Mouse (Mus musculus): ENCODE measurements around the gene Eva1a. TPM values are rescaled to one million over a fixed set of nuclear protein-coding genes. Genes with fewer than 3 reads are reported as not detected.
A peak's percentile ranks its signal among the peaks of the same experiment; 100 is the strongest.

The Eva1a gene
- polyA plus RNA-seq (2015; fragmentation: Nextera tagmentation; extraction: Ambion mirVana): 42.5 and 42.8 TPM in 2 replicates

DNA sequence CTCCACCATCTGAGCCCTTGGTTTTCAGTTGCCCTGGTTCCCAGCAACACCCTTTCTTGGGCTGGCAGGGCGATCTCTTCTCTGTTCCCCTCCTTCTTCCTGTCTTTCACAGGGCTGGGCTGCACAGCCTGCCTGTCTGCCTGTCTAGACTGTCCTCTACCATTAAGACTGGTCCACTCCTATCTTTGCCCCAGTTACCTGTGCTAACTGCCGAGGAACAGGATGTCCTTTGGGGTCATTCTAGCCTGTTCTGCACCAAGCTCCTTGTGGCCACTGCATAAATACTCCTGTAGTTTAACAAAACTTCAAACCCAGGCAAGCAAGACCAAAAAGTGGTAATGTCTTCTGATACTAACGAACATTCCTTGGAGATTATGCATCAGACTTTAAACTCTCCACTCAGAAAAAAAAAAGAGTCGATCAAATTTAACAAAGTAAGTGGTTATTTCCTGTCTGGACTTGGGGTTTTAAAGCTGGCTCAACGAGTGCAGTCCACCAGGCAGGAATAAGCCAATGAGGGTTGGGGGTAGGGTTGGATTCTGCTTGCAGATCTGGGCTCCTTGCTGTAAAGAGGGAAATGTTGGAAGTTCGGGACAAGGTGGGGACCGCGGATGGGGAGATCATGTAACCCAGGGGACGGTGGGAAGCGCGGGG, at the start of gene Eva1a:
Gene Eva1a (plus strand): TSS at position 210 of the 654 bp plus-strand sequence.
- Histone ChIP-seq H3K27ac (peak within 1 kb of the TSS; percentile 94), H3K27me3 (no peaks in the 10 kb centered on the region), H3K9ac (peak within 1 kb of the TSS; percentile 64), H3K4me2 (peak within 1 kb of the TSS; percentile 91), H3K4me1 (peaks cover 40% of the 10 kb centered on the region), H3K36me3 (no peaks in the 10 kb centered on the region), H3K9me3 (replicated peaks) (no peaks in the 10 kb centered on the region), H3K4me3 (replicated peaks) (peak within 1 kb of the TSS; percentile 69)
- ATAC-seq (replicated peaks; ENCODE audit: low FRiP score): peak; percentile 38
- 10% methylated on average over 11 of the region's 11 CpGs for WGBS

DNA sequence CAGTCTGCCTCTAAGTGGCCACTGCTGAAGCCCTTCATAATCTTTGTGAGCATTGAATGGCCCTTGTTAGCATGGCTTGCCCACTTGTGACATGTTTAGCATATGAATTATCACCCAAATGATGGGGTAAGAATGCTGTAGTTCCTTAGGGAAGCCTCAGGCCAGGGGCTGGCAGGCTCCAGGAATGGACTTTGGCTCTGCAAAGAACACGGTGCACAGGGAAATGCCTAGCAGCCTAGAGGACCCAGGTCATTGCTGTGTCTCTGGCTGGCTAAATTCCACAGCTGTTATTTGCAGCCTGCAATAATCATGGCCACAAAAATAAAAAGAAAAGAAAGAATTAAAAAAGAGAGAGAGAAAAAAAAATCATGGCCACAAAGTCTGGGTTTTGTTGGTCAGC, 28.5 kb upstream of the Eva1a start:
- 71% methylated on average over 1 of the region's 1 CpGs for WGBS

DNA sequence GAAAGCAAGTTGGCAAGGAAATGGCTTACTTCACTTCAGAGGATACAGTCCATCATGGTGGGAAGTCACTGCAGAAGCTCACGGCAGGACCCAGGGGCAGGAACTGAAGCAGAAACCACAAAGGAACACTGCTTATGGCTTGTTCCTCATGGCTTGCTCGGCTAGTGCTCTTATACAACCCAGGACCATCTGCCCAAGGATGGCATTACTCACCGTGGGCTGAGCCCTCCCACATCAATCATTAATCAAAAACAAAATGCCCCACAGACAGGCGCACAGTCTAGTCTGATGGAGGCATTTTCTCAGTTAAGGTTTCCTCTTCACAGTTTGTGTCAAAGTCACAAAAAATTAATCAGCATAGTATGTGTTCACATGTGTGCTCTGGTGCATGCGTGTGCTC, 19.8 kb upstream of the Eva1a start:
- H3K4me1 ChIP-seq: no peaks in the 10 kb centered on the region
- H3K9ac ChIP-seq: no peak overlapping the region
- no peaks in the 10 kb centered on the region for H3K27me3 ChIP-seq
- no peak overlapping the region for H3K4me2 ChIP-seq
- 70% methylated on average over 5 of the region's 5 CpGs for WGBS
- H3K36me3 ChIP-seq: no peaks in the 10 kb centered on the region
- H3K9me3 ChIP-seq (replicated peaks): no peaks in the 10 kb centered on the region; the same call in 1 of the 2 replicates
- no peak overlapping the region for H3K4me3 ChIP-seq (replicated peaks)
- H3K27ac ChIP-seq: no peak overlapping the region
- peak; percentile 52; the same call in 1 of the 2 replicates for ATAC-seq (replicated peaks; ENCODE audit: low FRiP score)

More for the DNA sequence above, 28.5 kb upstream of the Eva1a start:
- no peak for ATAC-seq (replicated peaks; ENCODE audit: low FRiP score)
- H3K27ac ChIP-seq: no peak overlapping the region
- no peaks in the 10 kb centered on the region for H3K27me3 ChIP-seq
- no peak overlapping the region for H3K4me3 ChIP-seq (replicated peaks)
- no peaks in the 10 kb centered on the region for H3K9me3 ChIP-seq (replicated peaks)
- no peak overlapping the region for H3K4me2 ChIP-seq
- H3K9ac ChIP-seq: no peak overlapping the region
- H3K36me3 ChIP-seq: no peaks in the 10 kb centered on the region
- no peaks in the 10 kb centered on the region for H3K4me1 ChIP-seq

DNA sequence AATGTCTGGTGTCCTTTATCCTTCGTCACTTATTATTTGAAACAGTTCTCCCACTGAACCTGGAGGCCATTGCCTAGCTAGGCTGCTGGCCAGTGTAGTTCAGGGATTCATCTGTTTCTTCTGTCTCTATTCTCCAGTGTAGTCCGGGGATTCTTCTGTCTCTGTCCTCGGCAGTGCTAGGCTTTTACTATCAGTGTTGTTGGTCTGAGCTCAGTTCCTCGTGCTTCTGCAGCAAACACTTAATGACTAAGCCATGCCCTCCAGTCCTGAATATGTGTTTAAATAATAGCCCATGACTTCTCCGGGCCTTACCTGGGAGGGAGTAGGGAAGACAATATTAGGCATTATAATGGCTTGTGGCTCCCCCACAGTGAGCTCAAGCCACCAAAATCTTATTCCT, 19.3 kb upstream of the Eva1a start:
- H3K9ac ChIP-seq: no peak overlapping the region
- no peaks in the 10 kb centered on the region for H3K4me1 ChIP-seq
- WGBS: 76% methylated on average over 5 of the region's 5 CpGs
- no peaks in the 10 kb centered on the region for H3K36me3 ChIP-seq
- no peak; the same call in 1 of the 2 replicates for ATAC-seq (replicated peaks; ENCODE audit: low FRiP score)
- no peak overlapping the region for H3K4me3 ChIP-seq (replicated peaks)
- no peak overlapping the region for H3K27ac ChIP-seq
- H3K27me3 ChIP-seq: no peaks in the 10 kb centered on the region
- no peak overlapping the region for H3K4me2 ChIP-seq
- H3K9me3 ChIP-seq (replicated peaks): no peaks in the 10 kb centered on the region; the same call in 1 of the 2 replicates

DNA sequence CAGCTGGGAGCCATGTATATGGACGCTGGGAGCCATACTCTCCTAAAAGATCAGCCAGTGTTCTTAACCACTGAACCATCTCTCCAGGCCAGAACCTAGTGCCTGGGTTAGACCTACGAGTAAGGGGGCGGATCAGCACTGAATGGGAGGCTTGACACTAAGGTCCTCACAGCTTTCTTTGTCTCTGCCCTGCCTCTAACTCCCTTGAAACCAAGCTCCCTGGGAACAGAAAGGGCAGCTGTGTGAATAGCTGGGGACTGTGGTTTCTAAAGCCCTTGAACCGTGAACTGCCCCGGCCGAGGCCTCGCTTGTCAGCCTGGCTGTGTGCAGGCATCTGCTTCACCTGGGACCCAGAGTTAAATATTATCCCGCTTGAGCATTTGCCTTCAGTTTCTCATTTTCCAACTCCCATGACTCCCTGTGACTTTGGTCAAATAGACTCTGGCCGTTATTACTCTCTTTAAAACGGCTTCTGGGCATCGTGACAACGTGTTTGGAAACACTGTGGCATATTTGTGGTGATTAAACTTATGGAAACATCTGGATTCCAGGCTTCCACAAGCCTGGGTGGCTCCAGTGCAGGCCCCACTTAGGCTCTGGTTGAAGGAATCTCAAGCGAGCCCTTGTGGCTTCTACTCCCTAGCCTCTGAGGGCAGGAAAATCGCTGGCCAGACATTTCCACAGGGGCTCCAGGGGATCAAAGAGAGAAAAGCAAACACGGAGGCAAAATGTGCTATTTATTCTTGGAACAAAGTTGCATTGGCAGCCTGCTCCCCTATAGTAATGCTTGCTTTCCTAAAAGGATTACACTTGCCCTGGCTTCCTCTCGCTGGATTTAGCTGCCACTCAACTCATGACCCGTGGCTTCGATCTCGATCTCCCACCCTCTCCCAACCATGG, 11.0 kb upstream of the Eva1a start:
- Histone ChIP-seq H3K9me3 (replicated peaks) (no peaks in the 10 kb centered on the region), H3K27me3 (no peaks in the 10 kb centered on the region), H3K9ac (no peak overlapping the region), H3K4me1 (peaks cover 24% of the 10 kb centered on the region), H3K4me2 (no peak overlapping the region; the same call in 1 of the 2 replicates), H3K36me3 (no peaks in the 10 kb centered on the region), H3K4me3 (replicated peaks) (no peak overlapping the region), H3K27ac (peak overlapping the region; percentile 96)
- ATAC-seq (replicated peaks; ENCODE audit: low FRiP score): peak; percentile 97
- WGBS: 29% methylated on average over 19 of the region's 19 CpGs

DNA sequence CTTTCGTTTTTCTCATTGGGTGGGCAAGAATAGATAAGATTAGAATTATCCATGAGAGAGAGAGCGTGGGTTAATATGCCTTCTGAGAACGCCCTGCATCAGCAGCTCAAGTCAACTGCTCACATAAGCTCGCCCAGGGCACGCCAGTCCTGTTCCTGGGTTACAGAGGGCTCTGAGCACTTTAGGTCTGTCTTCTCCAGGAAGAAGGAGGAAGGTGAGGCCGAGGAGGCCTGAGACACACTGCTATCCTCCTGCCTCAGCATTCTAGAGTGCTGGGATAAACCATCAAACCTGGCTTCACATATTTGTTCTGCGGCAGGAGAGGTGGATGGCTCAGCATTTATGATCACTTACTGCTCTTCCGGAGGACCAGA, 10.3 kb upstream of the Eva1a start:
- H3K27ac ChIP-seq: peak overlapping the region; percentile 96
- no peak overlapping the region for H3K9ac ChIP-seq
- peaks cover 24% of the 10 kb centered on the region for H3K4me1 ChIP-seq
- no peaks in the 10 kb centered on the region for H3K9me3 ChIP-seq (replicated peaks)
- H3K27me3 ChIP-seq: no peaks in the 10 kb centered on the region
- no peaks in the 10 kb centered on the region for H3K36me3 ChIP-seq
- WGBS: 70% methylated on average over 8 of the region's 8 CpGs
- H3K4me3 ChIP-seq (replicated peaks): no peak overlapping the region
- no peak overlapping the region for H3K4me2 ChIP-seq
- ATAC-seq (replicated peaks; ENCODE audit: low FRiP score): no peak; the same call in 1 of the 2 replicates

DNA sequence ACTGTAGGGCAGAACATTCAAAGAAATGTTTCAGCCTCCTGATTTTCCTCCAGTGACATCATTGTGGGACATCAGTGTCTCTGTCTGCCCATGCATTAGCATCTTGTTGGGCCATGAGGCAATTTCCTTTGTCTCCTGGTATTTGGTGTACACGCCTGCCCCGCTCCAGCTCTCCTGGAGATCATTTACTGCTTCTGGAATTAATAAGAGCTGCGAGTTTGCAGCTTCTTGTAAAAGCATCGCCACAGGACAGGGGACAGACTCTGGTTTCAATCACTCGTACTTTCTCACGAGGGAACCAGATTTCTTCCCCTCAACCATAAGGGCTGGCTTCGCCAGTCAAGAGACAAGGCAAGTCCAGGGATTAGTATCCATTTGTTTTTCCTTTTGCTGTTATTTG, 3.6 kb upstream of the Eva1a start:
- no peak for ATAC-seq (replicated peaks; ENCODE audit: low FRiP score)
- 75% methylated on average over 7 of the region's 7 CpGs for WGBS

DNA sequence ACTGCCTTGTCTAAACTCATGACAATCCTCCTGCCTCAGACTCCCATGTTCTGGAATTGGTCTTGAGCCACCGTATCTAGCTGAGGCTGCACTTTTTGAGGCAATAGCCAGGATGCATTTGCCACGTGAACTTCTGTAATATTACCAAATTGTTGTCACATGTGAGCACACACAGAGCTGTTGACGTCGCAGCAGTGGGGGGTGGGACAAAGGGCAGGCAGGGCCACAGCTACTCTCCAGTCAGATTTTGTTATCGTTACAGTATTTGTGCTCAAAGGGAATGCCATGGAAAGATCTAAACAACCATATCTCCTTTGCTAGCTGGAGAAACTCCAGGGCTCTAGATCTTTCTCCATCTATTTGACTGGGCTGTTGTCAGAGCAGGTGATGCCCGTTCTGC, 1.6 kb upstream of the Eva1a start:
- no peaks in the 10 kb centered on the region for H3K36me3 ChIP-seq
- no peaks in the 10 kb centered on the region for H3K9me3 ChIP-seq (replicated peaks)
- H3K4me2 ChIP-seq: no peak overlapping the region
- peaks cover 22% of the 10 kb centered on the region for H3K4me1 ChIP-seq
- no peak for ATAC-seq (replicated peaks; ENCODE audit: low FRiP score)
- no peak overlapping the region for H3K4me3 ChIP-seq (replicated peaks)
- 79% methylated on average over 6 of the region's 6 CpGs for WGBS
- H3K27ac ChIP-seq: no peak overlapping the region
- no peaks in the 10 kb centered on the region for H3K27me3 ChIP-seq
- no peak overlapping the region for H3K9ac ChIP-seq

More for the DNA sequence above, 3.6 kb upstream of the Eva1a start:
- Histone ChIP-seq H3K9ac (no peak overlapping the region), H3K4me2 (no peak overlapping the region), H3K4me3 (replicated peaks) (no peak overlapping the region), H3K27ac (no peak overlapping the region), H3K36me3 (no peaks in the 10 kb centered on the region), H3K9me3 (replicated peaks) (no peaks in the 10 kb centered on the region), H3K27me3 (no peaks in the 10 kb centered on the region), H3K4me1 (peaks cover 6% of the 10 kb centered on the region)

DNA sequence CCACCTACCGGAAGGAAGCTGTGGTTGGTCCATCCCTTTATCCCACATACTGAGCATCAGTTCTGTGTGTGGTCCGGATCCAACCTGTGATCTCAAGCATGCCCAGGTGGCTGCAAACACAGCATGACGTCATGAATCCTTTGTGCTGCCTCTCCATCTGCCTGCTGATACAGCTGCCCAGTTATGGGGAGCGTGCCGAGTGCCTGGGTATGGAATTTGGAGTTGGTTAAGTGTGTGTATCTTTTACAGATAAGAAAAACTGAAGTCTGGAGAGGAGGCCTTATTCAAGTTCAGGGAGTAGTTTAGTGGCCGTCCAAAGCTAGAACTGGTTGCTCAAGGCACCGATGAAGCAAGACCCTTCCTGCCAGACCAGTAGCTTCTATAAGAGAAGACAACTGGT, 875 bp upstream of the Eva1a start:
- H3K27ac ChIP-seq: no peak overlapping the region
- ATAC-seq (replicated peaks; ENCODE audit: low FRiP score): no peak

DNA sequence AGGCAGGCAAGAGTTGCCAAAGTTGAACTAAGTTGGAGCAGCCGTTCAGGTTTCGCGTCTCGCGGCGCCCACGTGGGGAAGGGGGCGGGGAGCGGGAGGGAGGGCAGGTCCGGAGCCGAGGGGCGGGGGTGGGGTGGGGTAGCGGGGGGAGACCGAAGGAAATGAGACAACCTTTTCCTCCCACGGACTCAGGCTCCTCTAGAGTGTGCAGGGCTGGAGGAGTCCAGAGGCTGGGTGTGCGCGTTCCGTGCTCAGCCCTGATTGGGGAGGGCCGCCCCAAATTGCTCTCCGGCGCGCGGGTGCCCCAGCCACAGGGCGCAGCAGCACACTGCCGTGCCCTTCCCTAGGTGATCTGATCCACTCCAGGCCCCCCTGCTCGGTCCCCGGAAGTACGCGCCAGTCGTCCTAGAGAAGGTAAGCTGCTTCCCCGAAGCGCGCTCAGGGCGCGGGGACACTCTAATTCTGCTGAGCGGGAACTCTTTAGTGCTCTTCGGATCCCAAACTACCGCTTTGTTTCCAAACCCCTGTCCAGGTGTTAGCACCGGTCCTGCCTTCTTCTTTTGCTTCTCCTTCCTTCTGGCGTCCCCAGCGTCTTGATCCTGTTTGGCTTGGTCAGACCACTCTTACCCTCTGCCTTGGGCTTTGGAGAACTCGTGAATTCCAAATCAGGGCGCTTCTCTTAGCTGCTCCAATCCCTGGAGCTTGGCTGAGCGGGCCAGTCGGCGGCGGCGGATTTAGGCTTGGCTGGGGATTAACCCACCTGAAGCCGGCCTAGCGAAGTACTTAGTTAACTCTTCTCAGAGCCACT, 849 bp downstream of the Eva1a start:
- under 1% methylated on average over 47 of the region's 50 CpGs for WGBS
- H3K27ac ChIP-seq: peak overlapping the region; percentile 94

More for the DNA sequence above, 875 bp upstream of the Eva1a start:
- Histone ChIP-seq H3K9ac (no peak overlapping the region), H3K27me3 (no peaks in the 10 kb centered on the region), H3K4me3 (replicated peaks) (no peak overlapping the region), H3K4me2 (no peak overlapping the region), H3K36me3 (no peaks in the 10 kb centered on the region), H3K9me3 (replicated peaks) (no peaks in the 10 kb centered on the region), H3K4me1 (peaks cover 30% of the 10 kb centered on the region)
- WGBS: 74% methylated on average over 7 of the region's 7 CpGs

DNA sequence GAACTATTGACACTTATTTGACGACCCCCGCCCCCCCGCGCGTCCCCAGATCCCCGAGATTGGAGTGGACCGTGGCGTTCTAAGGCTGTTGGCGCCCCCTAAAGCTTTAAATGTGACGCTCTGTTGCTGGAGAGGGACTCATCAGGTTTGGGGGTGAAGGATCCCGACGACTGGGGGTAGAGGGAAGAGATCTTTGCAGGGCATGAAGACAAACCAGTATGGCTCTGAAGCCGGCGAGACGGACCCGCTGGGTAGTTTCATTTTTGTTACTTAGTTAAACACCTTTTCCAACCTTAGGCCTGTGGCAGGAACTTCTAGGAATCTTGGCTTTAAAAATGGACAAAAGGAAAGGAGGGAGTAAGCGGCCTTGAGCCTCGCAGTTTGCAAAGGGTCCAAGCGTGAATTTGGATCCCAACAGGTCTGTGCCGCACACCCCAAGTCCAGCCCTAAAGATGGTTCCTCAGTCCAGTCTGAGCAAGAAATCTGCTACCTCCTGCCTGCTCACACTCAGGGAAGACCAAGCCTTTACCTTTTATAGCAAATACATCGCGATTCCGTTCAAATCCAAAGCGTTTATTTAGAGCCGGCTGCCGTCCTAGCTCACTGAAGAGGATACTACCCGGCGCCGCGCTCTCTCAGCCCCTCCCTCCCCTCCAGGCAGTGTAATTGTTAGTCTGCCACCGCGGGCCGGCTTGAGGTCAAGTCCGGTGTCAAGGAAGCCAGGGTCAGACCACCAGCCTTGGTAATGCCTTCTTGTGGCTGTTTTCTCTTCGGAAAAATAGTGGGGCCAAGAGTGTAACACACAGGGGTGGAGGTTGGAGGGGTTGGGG, 1.7 kb downstream of the Eva1a start:
- peak overlapping the region; percentile 91 for H3K4me2 ChIP-seq
- peak overlapping the region; percentile 69 for H3K4me3 ChIP-seq (replicated peaks)
- H3K36me3 ChIP-seq: no peaks in the 10 kb centered on the region
- H3K9me3 ChIP-seq (replicated peaks): no peaks in the 10 kb centered on the region
- ATAC-seq (replicated peaks; ENCODE audit: low FRiP score): peak; percentile 37
- H3K27me3 ChIP-seq: no peaks in the 10 kb centered on the region
- peak overlapping the region; percentile 64 for H3K9ac ChIP-seq
- peaks cover 54% of the 10 kb centered on the region for H3K4me1 ChIP-seq
- WGBS: under 1% methylated on average over 35 of the region's 35 CpGs
- peak overlapping the region; percentile 94 for H3K27ac ChIP-seq

More for the DNA sequence above, 849 bp downstream of the Eva1a start:
- Histone ChIP-seq H3K9ac (peak overlapping the region; percentile 64), H3K27me3 (no peaks in the 10 kb centered on the region), H3K4me2 (peak overlapping the region; percentile 91), H3K4me1 (peaks cover 47% of the 10 kb centered on the region), H3K9me3 (replicated peaks) (no peaks in the 10 kb centered on the region), H3K36me3 (no peaks in the 10 kb centered on the region), H3K4me3 (replicated peaks) (peak overlapping the region; percentile 69)
- peak; percentile 88 for ATAC-seq (replicated peaks; ENCODE audit: low FRiP score)
